ENCODE assay signal across 8 mouse cellular contexts in genomic region chr7:83809715-83810114, GRCm38 (mm10). TPM values are rescaled to one million over a fixed set of nuclear protein-coding genes. Genes with fewer than 3 reads are reported as not detected.
DNase-seq lines count a peak whose midpoint lies in the region; ATAC-seq lines count a peak whose summit lies in the region.

No protein-coding gene starts in this region.

- peak overlapping the region; percentile 30 for H3K4me3 ChIP-seq in heart, embryonic 10.5 days
- peak overlapping the region; percentile 41; the same call in 1 of the 2 replicates for H3K4me3 ChIP-seq in midbrain, embryonic 10.5 days
- no peak overlapping the region for H3K4me3 ChIP-seq in midbrain, embryonic 15.5 days
- H3K4me3 ChIP-seq in heart, embryonic 15.5 days, result no peak overlapping the region
- H3K4me3 ChIP-seq in stomach, embryonic 15.5 days (replicated peaks), result no peak overlapping the region

- H3K4me2 ChIP-seq in midbrain, embryonic 15.5 days, result no peak overlapping the region
- H3K4me2 ChIP-seq in heart, embryonic 15.5 days, result peak overlapping the region; percentile 29; the same call in 1 of the 2 replicates
- peak overlapping the region; percentile 29 for H3K4me2 ChIP-seq in stomach, embryonic 15.5 days

- WGBS in heart, embryonic 10.5 days, result 21% methylated on average over 2 of the region's 3 CpGs
- WGBS in midbrain, embryonic 10.5 days, result 7% methylated on average over 3 of the region's 3 CpGs
- 27% methylated on average over 3 of the region's 3 CpGs for WGBS in midbrain, embryonic 15.5 days
- 14% methylated on average over 3 of the region's 3 CpGs for WGBS in heart, embryonic 15.5 days
- 13% methylated on average over 2 of the region's 3 CpGs for WGBS in stomach, embryonic 15.5 days

- ATAC-seq in midbrain, embryonic 15.5 days (replicated peaks), result no peak
- no peak for ATAC-seq in heart, embryonic 15.5 days (replicated peaks; ENCODE audit: insufficient number of reproducible peaks, insufficient read depth, low FRiP score, low read depth)
- ATAC-seq in stomach, embryonic 15.5 days (ENCODE audit: insufficient read depth, low FRiP score, low read depth), result no peak
- ATAC-seq in erythroblast, adult 5-6 weeks (replicated peaks; ENCODE audit: low FRiP score, poor library complexity, severe bottlenecking), result no peak

- intact Hi-C loops in heart, postnatal 36 days (cut with DNase I), result loop anchor here (1.0 to 10.0 kb wide), 2 partner anchors 75 to 945 kb away; partner anchors contain the start of genes Mesd, Mex3b and Tlnrd1

- no peaks in the 10 kb centered on the region for H3K36me3 ChIP-seq in heart, embryonic 10.5 days
- H3K36me3 ChIP-seq in midbrain, embryonic 10.5 days, result no peaks in the 10 kb centered on the region
- no peaks in the 10 kb centered on the region for H3K36me3 ChIP-seq in midbrain, embryonic 15.5 days (replicated peaks)
- H3K36me3 ChIP-seq in heart, embryonic 15.5 days, result no peaks in the 10 kb centered on the region
- no peaks in the 10 kb centered on the region for H3K36me3 ChIP-seq in stomach, embryonic 15.5 days

- no peak overlapping the region for H3K9ac ChIP-seq in midbrain, embryonic 15.5 days
- no peak overlapping the region for H3K9ac ChIP-seq in heart, embryonic 15.5 days
- no peak overlapping the region for H3K9ac ChIP-seq in stomach, embryonic 15.5 days

- H3K4me1 ChIP-seq in heart, embryonic 10.5 days, result peaks cover 46% of the 10 kb centered on the region
- H3K4me1 ChIP-seq in midbrain, embryonic 10.5 days, result peaks cover 54% of the 10 kb centered on the region
- peaks cover 11% of the 10 kb centered on the region; the same call in 1 of the 2 replicates for H3K4me1 ChIP-seq in midbrain, embryonic 15.5 days
- H3K4me1 ChIP-seq in heart, embryonic 15.5 days (replicated peaks), result peaks cover 33% of the 10 kb centered on the region
- H3K4me1 ChIP-seq in stomach, embryonic 15.5 days, result peaks cover 22% of the 10 kb centered on the region

- peak overlapping the region; percentile 42; the same call in 1 of the 2 replicates for H3K27ac ChIP-seq in heart, embryonic 10.5 days
- H3K27ac ChIP-seq in midbrain, embryonic 10.5 days (replicated peaks), result peak overlapping the region; percentile 78
- H3K27ac ChIP-seq in midbrain, embryonic 15.5 days, result no peak overlapping the region
- peak overlapping the region; percentile 10 for H3K27ac ChIP-seq in heart, embryonic 15.5 days
- H3K27ac ChIP-seq in stomach, embryonic 15.5 days, result peak overlapping the region; percentile 16; the same call in 1 of the 2 replicates

- no peaks in the 10 kb centered on the region for H3K9me3 ChIP-seq in heart, embryonic 10.5 days
- no peaks in the 10 kb centered on the region for H3K9me3 ChIP-seq in midbrain, embryonic 10.5 days (replicated peaks)
- H3K9me3 ChIP-seq in midbrain, embryonic 15.5 days, result no peaks in the 10 kb centered on the region
- H3K9me3 ChIP-seq in heart, embryonic 15.5 days (replicated peaks), result no peaks in the 10 kb centered on the region
- H3K9me3 ChIP-seq in stomach, embryonic 15.5 days, result no peaks in the 10 kb centered on the region

- no peaks in the 10 kb centered on the region for H3K27me3 ChIP-seq in heart, embryonic 10.5 days (ENCODE audit: insufficient read depth, poor library complexity, severe bottlenecking)
- H3K27me3 ChIP-seq in midbrain, embryonic 10.5 days (ENCODE audit: low read depth, poor library complexity, severe bottlenecking), result no peaks in the 10 kb centered on the region
- no peaks in the 10 kb centered on the region for H3K27me3 ChIP-seq in midbrain, embryonic 15.5 days (replicated peaks)
- H3K27me3 ChIP-seq in heart, embryonic 15.5 days, result no peaks in the 10 kb centered on the region
- no peaks in the 10 kb centered on the region for H3K27me3 ChIP-seq in stomach, embryonic 15.5 days (replicated peaks)

- DNase-seq in heart, embryonic 10.5 days (ENCODE audit: low spot score), result no peak
- no peak for DNase-seq in heart, postnatal 36 days
- no peak for DNase-seq in midbrain, embryonic 10.5 days (ENCODE audit: low spot score)
- DNase-seq in adrenal gland, postnatal 14 days, result no peak

RNA-seq across cellular contexts. Expression of gene Cfap161, which starts 15.0 kb away (rescaled TPM):
- polyA plus RNA-seq in heart, embryonic 10.5 days (2016; fragmentation: Nextera tagmentation; extraction: Ambion mirVana), result 1.1 and 3.7 TPM in 2 replicates
- not detected for total RNA-seq in heart, postnatal 36 days (2021)
- polyA plus RNA-seq in midbrain, embryonic 10.5 days (2016; fragmentation: Nextera tagmentation; extraction: Ambion mirVana), result 0.09 TPM in 1 of 2 replicates, not detected in the other
- polyA plus RNA-seq in midbrain, embryonic 15.5 days (2015; fragmentation: Nextera tagmentation; extraction: Ambion mirVana), result 1.5 and 2.2 TPM in 2 replicates
- polyA plus RNA-seq in heart, embryonic 15.5 days (2015; fragmentation: Nextera tagmentation; extraction: Ambion mirVana), result 1.8 and 1.9 TPM in 2 replicates
- 0.32 TPM in 1 of 2 replicates, not detected in the other for polyA plus RNA-seq in stomach, embryonic 15.5 days (2015; fragmentation: Nextera tagmentation; extraction: Ambion mirVana)
- total RNA-seq in erythroblast, adult 5-6 weeks (2015; ENCODE audit: low replicate concordance), result not detected in 2 replicates
- not detected in 2 replicates for total RNA-seq in erythroblast, adult 5-6 weeks (2017; ENCODE audit: low replicate concordance)
- 0.38 TPM in 1 of 2 replicates, not detected in the other for total RNA-seq in adrenal gland, postnatal 14 days (2021)

Comparison
In these comparisons a context has a peak if more than half of its experiments do, and no peak if none do; other contexts are left out.
1. H3K4me3 ChIP-seq: peak in heart, embryonic 10.5 days (single experiment) and midbrain, embryonic 10.5 days (single experiment); none in midbrain, embryonic 15.5 days (single experiment), heart, embryonic 15.5 days (single experiment) and stomach, embryonic 15.5 days (single experiment).